Mouse (Mus musculus): ENCODE measurements at regions not wholly inside any gene's neighbourhood (a gene's known extent, or its start where the extent isn't known, plus 50 kb on each side); places are given as distances from the start of the nearest gene placed in this dataset.

- WGBS = 85% methylated on average over 14 of the region's 14 CpGs
- Histone ChIP-seq H3K27ac (ENCODE audit: low read length) (no peak overlapping the region), H3K27me3 (replicated peaks; ENCODE audit: control insufficient read depth, insufficient read depth, low read length) (no peaks in the 10 kb centered on the region), H3K36me3 (ENCODE audit: control insufficient read depth, insufficient read depth, low read length) (no peaks in the 10 kb centered on the region), H3K4me1 (ENCODE audit: control insufficient read depth, insufficient read depth, low read length) (peaks cover 6% of the 10 kb centered on the region; the same call in 1 of the 2 replicates), H3K9ac (ENCODE audit: low read depth, low read length) (no peak overlapping the region), H3K9me3 (ENCODE audit: control insufficient read depth, low read length) (no peaks in the 10 kb centered on the region), H3K4me3 (ENCODE audit: low read length) (no peak overlapping the region), H3K4me2 (ENCODE audit: low read depth, low read length) (no peak overlapping the region)
- no peak for ATAC-seq
Measured at GRCm38 (mm10) chr1:88907766-88908463, 162.3 kb upstream of the Sh3bp4 start.

- no peak overlapping the region for H3K27ac ChIP-seq (ENCODE audit: low read length)
- peaks cover 6% of the 10 kb centered on the region; the same call in 1 of the 2 replicates for H3K4me1 ChIP-seq (ENCODE audit: control insufficient read depth, insufficient read depth, low read length)
- no peak overlapping the region for H3K9ac ChIP-seq (ENCODE audit: low read depth, low read length)
- WGBS = 39% methylated on average over 8 of the region's 8 CpGs
- H3K4me3 ChIP-seq (ENCODE audit: low read length) = no peak overlapping the region
- no peaks in the 10 kb centered on the region for H3K27me3 ChIP-seq (replicated peaks; ENCODE audit: control insufficient read depth, insufficient read depth, low read length)
- H3K9me3 ChIP-seq (ENCODE audit: control insufficient read depth, low read length) = no peaks in the 10 kb centered on the region
- H3K4me2 ChIP-seq (ENCODE audit: low read depth, low read length) = no peak overlapping the region
- H3K36me3 ChIP-seq (ENCODE audit: control insufficient read depth, insufficient read depth, low read length) = no peaks in the 10 kb centered on the region
- ATAC-seq = no peak
Measured at GRCm38 (mm10) chr1:88908683-88909082, 161.5 kb upstream of the Sh3bp4 start.

GRCm38 (mm10) chr1:88909314-88909713 lies 160.9 kb upstream of the Sh3bp4 start:
- ATAC-seq = no peak
- no peak overlapping the region for H3K27ac ChIP-seq (ENCODE audit: low read length)
- H3K36me3 ChIP-seq (ENCODE audit: control insufficient read depth, insufficient read depth, low read length) = no peaks in the 10 kb centered on the region
- H3K27me3 ChIP-seq (replicated peaks; ENCODE audit: control insufficient read depth, insufficient read depth, low read length) = no peaks in the 10 kb centered on the region
- peaks cover 6% of the 10 kb centered on the region; the same call in 1 of the 2 replicates for H3K4me1 ChIP-seq (ENCODE audit: control insufficient read depth, insufficient read depth, low read length)
- no peak overlapping the region for H3K9ac ChIP-seq (ENCODE audit: low read depth, low read length)
- no peak overlapping the region for H3K4me3 ChIP-seq (ENCODE audit: low read length)
- 82% methylated on average over 4 of the region's 4 CpGs for WGBS
- no peaks in the 10 kb centered on the region for H3K9me3 ChIP-seq (ENCODE audit: control insufficient read depth, low read length)
- no peak overlapping the region for H3K4me2 ChIP-seq (ENCODE audit: low read depth, low read length)

GRCm38 (mm10) chr1:88909864-88910573 lies 160.2 kb upstream of the Sh3bp4 start:
- H3K9ac ChIP-seq (ENCODE audit: low read depth, low read length) = no peak overlapping the region
- no peak overlapping the region for H3K27ac ChIP-seq (ENCODE audit: low read length)
- WGBS = 72% methylated on average over 6 of the region's 6 CpGs
- no peaks in the 10 kb centered on the region for H3K27me3 ChIP-seq (replicated peaks; ENCODE audit: control insufficient read depth, insufficient read depth, low read length)
- H3K4me1 ChIP-seq (ENCODE audit: control insufficient read depth, insufficient read depth, low read length) = peaks cover 6% of the 10 kb centered on the region; the same call in 1 of the 2 replicates
- H3K9me3 ChIP-seq (ENCODE audit: control insufficient read depth, low read length) = no peaks in the 10 kb centered on the region
- H3K36me3 ChIP-seq (ENCODE audit: control insufficient read depth, insufficient read depth, low read length) = no peaks in the 10 kb centered on the region
- ATAC-seq = no peak
- no peak overlapping the region for H3K4me3 ChIP-seq (ENCODE audit: low read length)
- no peak overlapping the region for H3K4me2 ChIP-seq (ENCODE audit: low read depth, low read length)

- H3K27me3 ChIP-seq (replicated peaks; ENCODE audit: control insufficient read depth, insufficient read depth, low read length) = no peaks in the 10 kb centered on the region
- H3K4me3 ChIP-seq (ENCODE audit: low read length) = no peak overlapping the region
- no peak for ATAC-seq
- H3K4me1 ChIP-seq (ENCODE audit: control insufficient read depth, insufficient read depth, low read length) = peaks cover 6% of the 10 kb centered on the region; the same call in 1 of the 2 replicates
- H3K4me2 ChIP-seq (ENCODE audit: low read depth, low read length) = no peak overlapping the region
- H3K9me3 ChIP-seq (ENCODE audit: control insufficient read depth, low read length) = no peaks in the 10 kb centered on the region
- no peaks in the 10 kb centered on the region for H3K36me3 ChIP-seq (ENCODE audit: control insufficient read depth, insufficient read depth, low read length)
- H3K27ac ChIP-seq (ENCODE audit: low read length) = no peak overlapping the region
- H3K9ac ChIP-seq (ENCODE audit: low read depth, low read length) = no peak overlapping the region
- 73% methylated on average over 5 of the region's 5 CpGs for WGBS
Measured at GRCm38 (mm10) chr1:88911724-88912123, 158.5 kb upstream of the Sh3bp4 start.

- Histone ChIP-seq H3K4me2 (ENCODE audit: low read depth, low read length) (no peak overlapping the region), H3K4me3 (ENCODE audit: low read length) (no peak overlapping the region), H3K27me3 (replicated peaks; ENCODE audit: control insufficient read depth, insufficient read depth, low read length) (no peaks in the 10 kb centered on the region), H3K9me3 (ENCODE audit: control insufficient read depth, low read length) (no peaks in the 10 kb centered on the region), H3K27ac (ENCODE audit: low read length) (no peak overlapping the region), H3K36me3 (ENCODE audit: control insufficient read depth, insufficient read depth, low read length) (no peaks in the 10 kb centered on the region), H3K4me1 (ENCODE audit: control insufficient read depth, insufficient read depth, low read length) (no peaks in the 10 kb centered on the region), H3K9ac (ENCODE audit: low read depth, low read length) (no peak overlapping the region)
- 76% methylated on average over 4 of the region's 4 CpGs for WGBS
- ATAC-seq = no peak
Measured at GRCm38 (mm10) chr1:88916531-88917050, 153.6 kb upstream of the Sh3bp4 start.

GRCm38 (mm10) chr1:88921401-88921800 lies 148.8 kb upstream of the Sh3bp4 start:
- H3K9ac ChIP-seq (ENCODE audit: low read depth, low read length) = no peak overlapping the region
- 77% methylated on average over 2 of the region's 2 CpGs for WGBS
- no peak overlapping the region for H3K4me2 ChIP-seq (ENCODE audit: low read depth, low read length)
- no peaks in the 10 kb centered on the region for H3K27me3 ChIP-seq (replicated peaks; ENCODE audit: control insufficient read depth, insufficient read depth, low read length)
- no peak overlapping the region for H3K4me3 ChIP-seq (ENCODE audit: low read length)
- no peaks in the 10 kb centered on the region for H3K9me3 ChIP-seq (ENCODE audit: control insufficient read depth, low read length)
- no peaks in the 10 kb centered on the region for H3K36me3 ChIP-seq (ENCODE audit: control insufficient read depth, insufficient read depth, low read length)
- ATAC-seq = no peak
- no peak overlapping the region for H3K27ac ChIP-seq (ENCODE audit: low read length)
- H3K4me1 ChIP-seq (ENCODE audit: control insufficient read depth, insufficient read depth, low read length) = peaks cover 4% of the 10 kb centered on the region; the same call in 1 of the 2 replicates

GRCm38 (mm10) chr1:88923791-88924581 lies 146.2 kb upstream of the Sh3bp4 start:
- 50% methylated on average over 7 of the region's 7 CpGs for WGBS
- Histone ChIP-seq H3K9me3 (ENCODE audit: control insufficient read depth, low read length) (no peaks in the 10 kb centered on the region), H3K4me3 (ENCODE audit: low read length) (no peak overlapping the region), H3K27ac (ENCODE audit: low read length) (no peak overlapping the region), H3K9ac (ENCODE audit: low read depth, low read length) (no peak overlapping the region), H3K4me2 (ENCODE audit: low read depth, low read length) (no peak overlapping the region), H3K27me3 (replicated peaks; ENCODE audit: control insufficient read depth, insufficient read depth, low read length) (no peaks in the 10 kb centered on the region), H3K4me1 (ENCODE audit: control insufficient read depth, insufficient read depth, low read length) (peaks cover 4% of the 10 kb centered on the region; the same call in 1 of the 2 replicates), H3K36me3 (ENCODE audit: control insufficient read depth, insufficient read depth, low read length) (no peaks in the 10 kb centered on the region)
- ATAC-seq = peak; percentile 81

GRCm38 (mm10) chr1:88935191-88935590 lies 135.0 kb upstream of the Sh3bp4 start:
- no peak overlapping the region for H3K9ac ChIP-seq (ENCODE audit: low read depth, low read length)
- H3K27ac ChIP-seq (ENCODE audit: low read length) = no peak overlapping the region
- H3K4me3 ChIP-seq (ENCODE audit: low read length) = no peak overlapping the region
- peaks cover 3% of the 10 kb centered on the region; the same call in 1 of the 2 replicates for H3K4me1 ChIP-seq (ENCODE audit: control insufficient read depth, insufficient read depth, low read length)
- no peaks in the 10 kb centered on the region for H3K9me3 ChIP-seq (ENCODE audit: control insufficient read depth, low read length)
- WGBS = 70% methylated on average over 1 of the region's 1 CpGs
- H3K4me2 ChIP-seq (ENCODE audit: low read depth, low read length) = no peak overlapping the region
- ATAC-seq = no peak
- H3K27me3 ChIP-seq (replicated peaks; ENCODE audit: control insufficient read depth, insufficient read depth, low read length) = no peaks in the 10 kb centered on the region
- H3K36me3 ChIP-seq (ENCODE audit: control insufficient read depth, insufficient read depth, low read length) = no peaks in the 10 kb centered on the region

Measured in intestine, embryonic 16.5 days (tissue).